Mouse (Mus musculus) myocyte (in vitro differentiated cells): ENCODE results near the gene Cox20.

Experiments used
- CEBPB ChIP-seq: IDR thresholded peaks from 2 replicates; pipeline ENCODE4 v1.6.1; 2011; ENCODE audit warnings: mild to moderate bottlenecking, moderate library complexity; ENCODE audit not compliant: poor library complexity, insufficient read depth, severe bottlenecking
- E2F4 ChIP-seq: IDR thresholded peaks from one replicate; pipeline ENCODE4 v1.6.1; 2011; ENCODE audit warnings: mild to moderate bottlenecking, control low read depth, moderate library complexity; ENCODE audit not compliant: insufficient read depth
- MAX ChIP-seq: IDR thresholded peaks from one replicate; pipeline ENCODE4 v1.6.1; 2011; ENCODE audit warnings: low read depth, mild to moderate bottlenecking, control low read depth
- MYOG ChIP-seq, 3 experiments: IDR thresholded peaks; one replicate each; pipeline ENCODE4 v1.6.1; 2011; ENCODE audit warnings: control low read depth in 2 of 3, low read depth in 2 of 3, mild to moderate bottlenecking in 2 of 3; ENCODE audit not compliant: insufficient read length in 2 of 3, control insufficient read depth in 1 of 3, insufficient read depth in 1 of 3
- POLR2A ChIP-seq: IDR thresholded peaks from one replicate; pipeline ENCODE4 v1.6.1; 2011; ENCODE audit warnings: low read depth, mild to moderate bottlenecking, control low read depth, moderate library complexity; ENCODE audit not compliant: insufficient read length
- POLR2AphosphoS2 ChIP-seq: IDR thresholded peaks from one replicate; pipeline ENCODE4 v1.6.1; 2011; ENCODE audit warnings: low read depth, control low read depth; ENCODE audit not compliant: insufficient read length
- SRF ChIP-seq: IDR thresholded peaks from one replicate; pipeline ENCODE4 v1.6.1; 2011; ENCODE audit warnings: low read depth; ENCODE audit not compliant: control insufficient read depth, insufficient read length
- TCF12 ChIP-seq: IDR thresholded peaks from one replicate; pipeline ENCODE4 v1.6.1; 2011; ENCODE audit warnings: mild to moderate bottlenecking, control low read depth; ENCODE audit not compliant: poor library complexity, insufficient read depth, severe bottlenecking
- USF1 ChIP-seq: IDR thresholded peaks from one replicate; pipeline ENCODE4 v1.6.1; 2011; ENCODE audit warnings: low read depth, mild to moderate bottlenecking, control low read depth, moderate library complexity

DNA sequence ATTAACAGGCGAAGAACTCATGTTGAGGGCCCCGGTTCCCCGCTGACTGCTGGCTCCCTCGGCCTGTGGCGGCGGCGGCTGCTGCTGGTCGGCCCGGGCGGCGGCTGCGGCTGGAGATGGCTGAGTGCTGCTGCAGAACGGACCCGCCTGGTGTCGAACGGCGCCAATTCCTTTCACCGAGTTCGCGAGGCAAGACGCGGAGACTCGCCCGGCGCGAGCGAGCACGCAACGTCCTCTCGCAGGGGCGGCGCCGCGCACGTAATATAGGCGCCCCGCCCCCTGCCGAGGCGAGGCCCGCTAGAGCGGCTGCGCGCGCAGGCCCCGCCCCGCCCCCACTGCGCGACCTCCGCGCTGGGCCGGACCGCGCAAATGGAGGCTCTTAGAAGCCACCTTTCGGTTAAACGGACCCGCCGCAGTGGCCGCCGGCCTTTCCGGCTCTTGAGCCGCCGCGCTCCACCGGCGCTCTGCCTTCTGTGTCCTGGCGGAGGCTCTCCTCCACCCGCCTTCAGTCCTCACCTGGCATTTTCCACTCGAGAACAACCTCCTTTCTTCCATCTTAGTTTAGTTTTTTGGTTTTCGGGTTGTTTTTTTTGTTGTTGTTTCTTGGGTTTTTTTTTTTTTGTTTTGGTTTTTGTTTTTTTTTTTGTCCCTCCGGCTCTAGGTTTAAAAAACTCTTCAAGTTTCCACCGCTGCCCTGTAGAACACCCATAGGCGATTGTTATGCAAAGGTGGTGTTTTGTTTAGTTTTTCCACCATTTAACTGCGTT, 18.8 kb downstream of the Cox20 start, which contains the start of gene Hnrnpu:
- TF ChIP-seq POLR2A (peak; percentile 94), E2F4 (no peak), TCF12 (no peak), POLR2AphosphoS2 (peak; percentile 99), SRF (no peak), MYOG (IDR thresholded peaks at IDR 0.05; ENCODE audit: control insufficient read depth in 1 of 3, insufficient read depth in 1 of 3, insufficient read length in 2 of 3, low read depth in 2 of 3) (no peak), USF1 (no peak), CEBPB (no peak), MAX (no peak)
